Mouse (Mus musculus): ENCODE data around the gene Slco2b1.
"Not testable (repeated sequence)": the region's sequence is repeated elsewhere in the genome, so short reads cannot be mapped to it uniquely, and the experiment has no call there.

The Slco2b1 gene

GRCm38 (mm10) chr7:99711166-99711565, at the start of gene Slco2b1:
Slco2b1 (minus strand) TSS chr7:99711340.
- DNase-seq, result no peak

GRCm38 (mm10) chr7:99739276-99739675, 28.1 kb upstream of the Slco2b1 start:
- no peak for DNase-seq

- DNase-seq, result not testable (repeated sequence)
Measured at GRCm38 (mm10) chr7:99735491-99735890, 24.4 kb upstream of the Slco2b1 start.

DNA sequence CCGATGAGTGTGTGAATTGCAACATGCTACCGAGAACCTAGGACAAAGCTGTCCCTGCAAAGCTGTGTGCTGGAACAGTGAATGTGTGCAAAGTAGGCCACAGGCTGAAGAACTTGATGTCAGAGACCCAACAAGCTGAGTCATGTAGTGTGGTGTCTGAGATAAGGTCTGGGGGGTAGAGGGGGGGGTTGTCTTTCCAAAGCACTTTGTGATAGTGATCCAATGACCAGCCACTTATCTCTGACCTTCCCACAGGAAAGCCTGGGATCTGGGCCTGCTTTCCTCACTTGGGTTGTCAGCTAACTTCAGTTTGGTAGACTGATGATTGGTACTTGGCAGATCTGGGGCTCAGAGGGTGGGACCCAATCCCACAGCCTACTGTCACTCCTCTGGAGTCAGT, 23.5 kb upstream of the Slco2b1 start:
- DNase-seq, result no peak

DNA sequence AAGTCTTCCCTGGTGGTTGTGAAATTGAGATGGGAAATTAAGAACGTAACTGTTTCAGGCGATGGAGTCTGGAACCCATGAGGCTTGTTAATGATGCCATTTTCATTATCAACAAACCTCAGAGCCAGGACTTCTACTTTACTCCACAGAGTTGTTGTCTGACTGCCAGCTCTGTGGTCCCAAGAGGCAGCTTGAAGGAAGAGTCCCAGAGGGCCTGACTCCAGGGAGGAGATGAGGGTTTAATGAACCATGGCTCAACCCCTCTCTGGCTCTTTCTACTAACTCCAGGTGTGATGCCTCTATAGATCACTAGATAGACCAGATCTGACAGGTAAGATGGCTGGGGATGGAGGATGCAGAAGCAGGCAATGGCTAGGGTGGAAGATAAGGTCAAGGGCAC, 18.8 kb upstream of the Slco2b1 start, which contains the start of gene Olfr520:
Gene Olfr520, plus strand, starts transcription at position 301 of the 400 bp plus-strand sequence.
- no peak for DNase-seq

DNA sequence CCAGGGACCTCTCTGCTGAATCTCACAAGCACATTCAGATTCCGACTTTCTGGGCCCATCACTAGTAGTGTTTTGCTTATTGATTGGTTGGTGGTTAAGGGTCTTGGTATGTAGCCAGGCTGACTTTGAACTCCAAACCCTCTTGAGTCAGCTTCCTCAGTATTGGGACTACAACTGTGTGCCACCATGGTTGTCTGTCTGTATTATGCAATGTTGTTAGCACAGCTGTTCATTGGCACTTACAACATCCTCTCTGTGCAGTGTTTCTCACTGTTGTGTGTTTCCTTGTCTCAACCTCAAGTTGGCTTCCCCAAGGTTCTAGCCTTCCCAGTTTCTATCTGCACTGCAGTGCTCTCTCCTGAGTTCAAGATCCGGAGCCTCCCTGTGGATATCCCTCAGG, 5.4 kb upstream of the Slco2b1 start:
- DNase-seq, result no peak

- DNase-seq, result no peak
Measured at GRCm38 (mm10) chr7:99712431-99712830, 1.3 kb upstream of the Slco2b1 start.

DNA sequence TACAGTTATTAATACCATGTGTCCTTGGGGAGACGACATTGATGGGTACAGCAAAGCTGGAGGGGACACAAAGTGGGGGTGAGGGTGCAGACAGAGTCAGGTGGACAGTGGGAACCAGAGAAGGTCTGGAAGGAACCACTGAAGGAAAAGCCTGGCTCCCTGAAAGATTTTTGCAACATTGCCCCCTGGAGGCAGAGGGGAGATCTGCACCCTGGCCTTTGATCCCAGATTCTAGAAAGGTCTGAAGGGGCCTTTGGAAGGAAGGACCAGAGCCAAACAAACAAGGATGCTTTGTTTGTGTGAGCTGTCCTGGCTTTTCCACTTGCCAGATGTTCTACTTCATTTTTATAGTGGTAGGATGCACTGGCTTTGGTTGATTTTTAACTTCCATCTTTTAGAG, 664 bp downstream of the Slco2b1 start:
- DNase-seq, result peak; percentile 42

DNA sequence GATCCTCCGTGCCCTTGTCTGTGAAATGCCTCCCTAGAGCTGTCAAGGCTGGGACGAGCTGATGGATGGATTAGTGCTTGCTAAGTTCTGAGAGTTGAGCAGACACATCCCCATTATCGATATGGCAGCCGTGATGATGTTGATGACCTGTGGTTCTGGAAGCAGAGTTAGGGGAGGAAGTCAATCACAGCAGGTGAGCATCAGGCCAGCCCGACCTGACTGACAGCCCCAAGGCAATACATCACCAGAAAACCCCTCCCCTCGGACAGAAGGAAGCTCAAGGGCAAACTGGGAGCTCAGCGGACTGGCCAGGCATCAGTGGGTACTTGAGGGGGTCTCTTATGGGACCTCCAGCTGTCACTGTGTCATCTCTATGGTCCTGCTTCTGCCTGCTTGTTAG, 1.1 kb downstream of the Slco2b1 start:
- DNase-seq, result no peak

DNA sequence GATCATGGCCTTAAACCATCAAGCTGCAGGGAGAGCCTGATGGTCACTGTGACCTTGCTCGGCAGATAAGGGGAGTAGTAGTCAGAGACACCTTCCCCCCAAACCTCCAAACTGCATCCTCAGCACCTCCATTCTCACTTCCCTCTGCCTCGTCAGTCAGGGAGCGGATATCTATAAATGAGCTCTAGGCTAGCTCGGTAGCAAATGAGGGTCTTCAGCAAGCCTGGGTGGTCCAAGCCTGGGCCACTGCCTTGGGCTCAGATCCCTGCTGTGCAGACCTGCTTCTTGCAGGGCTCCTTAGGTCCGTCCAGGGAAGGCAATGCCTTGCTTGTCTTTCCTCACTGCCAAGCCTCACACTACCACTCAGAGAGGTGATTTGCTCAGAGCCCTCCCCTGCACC, 2.4 kb downstream of the Slco2b1 start:
- no peak for DNase-seq

DNA sequence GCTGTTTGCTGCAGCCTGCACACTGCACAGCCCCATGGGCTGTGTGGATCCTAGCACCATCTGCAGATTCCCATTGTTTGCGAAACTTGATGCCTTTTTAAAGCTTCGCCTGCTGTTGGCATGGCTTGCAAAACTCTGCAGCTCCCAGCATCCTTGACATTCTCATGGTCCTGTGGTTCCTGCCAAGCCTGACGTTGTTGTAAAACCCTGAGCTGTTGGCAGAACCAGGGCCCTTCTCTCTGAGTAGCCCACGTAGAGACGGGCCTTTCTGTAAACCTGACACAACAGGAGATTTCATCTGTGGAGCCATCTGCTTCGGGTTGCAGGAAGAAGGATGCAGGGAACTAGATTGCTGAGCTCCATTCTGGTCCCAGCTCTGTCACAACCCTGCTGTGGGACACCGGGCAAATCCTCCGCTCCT, 2.8 kb downstream of the Slco2b1 start:
- no peak for DNase-seq

DNA sequence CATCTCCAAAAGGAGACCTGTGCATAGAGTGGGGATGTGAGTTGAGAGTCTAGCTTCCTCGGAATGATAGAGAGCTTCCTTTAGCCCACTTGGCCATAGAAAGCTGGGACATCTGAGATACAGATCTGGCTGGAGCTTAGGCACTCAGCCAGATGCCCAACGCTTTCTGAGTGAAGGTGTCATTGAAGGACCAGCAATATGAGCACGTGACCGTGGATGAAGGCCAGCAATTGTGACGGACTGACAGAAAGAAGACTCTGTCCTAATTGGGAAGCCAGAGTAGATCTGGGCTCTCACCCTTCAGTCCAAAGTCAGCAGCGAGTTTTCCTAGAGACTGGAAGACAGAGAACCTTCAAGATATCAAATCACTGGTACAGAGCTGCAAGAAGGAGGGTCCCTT, 3.5 kb downstream of the Slco2b1 start:
- no peak for DNase-seq

DNA sequence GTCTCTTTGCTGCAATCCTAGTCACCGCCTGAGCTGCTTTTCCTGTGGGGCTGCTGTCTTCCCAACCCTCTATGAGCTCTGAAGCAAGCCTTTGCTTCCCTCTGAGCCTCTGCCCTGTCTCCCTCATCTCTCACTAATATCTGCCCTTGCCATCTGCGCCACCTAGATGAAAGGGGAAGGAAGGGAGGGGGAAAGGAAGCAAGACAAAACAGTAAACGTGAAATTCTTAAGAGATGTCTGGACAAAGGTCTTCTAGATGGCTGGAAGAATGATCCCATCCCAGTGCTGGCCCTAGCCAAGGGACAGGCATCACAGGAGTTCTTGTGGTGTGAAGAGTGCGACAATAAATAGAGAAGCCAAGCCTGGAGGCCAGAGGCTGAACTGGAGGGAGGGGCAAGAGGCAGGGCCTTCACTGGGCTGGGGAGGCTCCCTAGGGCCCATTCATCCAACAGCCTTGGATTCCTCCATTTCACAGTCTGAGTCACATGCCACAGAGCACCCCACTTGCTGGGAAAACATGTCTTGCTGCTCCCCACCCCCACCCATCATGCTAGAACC, 4.0 kb downstream of the Slco2b1 start:
- no peak for DNase-seq

- no peak for DNase-seq
Measured at GRCm38 (mm10) chr7:99706341-99707037, 4.7 kb downstream of the Slco2b1 start.

DNA sequence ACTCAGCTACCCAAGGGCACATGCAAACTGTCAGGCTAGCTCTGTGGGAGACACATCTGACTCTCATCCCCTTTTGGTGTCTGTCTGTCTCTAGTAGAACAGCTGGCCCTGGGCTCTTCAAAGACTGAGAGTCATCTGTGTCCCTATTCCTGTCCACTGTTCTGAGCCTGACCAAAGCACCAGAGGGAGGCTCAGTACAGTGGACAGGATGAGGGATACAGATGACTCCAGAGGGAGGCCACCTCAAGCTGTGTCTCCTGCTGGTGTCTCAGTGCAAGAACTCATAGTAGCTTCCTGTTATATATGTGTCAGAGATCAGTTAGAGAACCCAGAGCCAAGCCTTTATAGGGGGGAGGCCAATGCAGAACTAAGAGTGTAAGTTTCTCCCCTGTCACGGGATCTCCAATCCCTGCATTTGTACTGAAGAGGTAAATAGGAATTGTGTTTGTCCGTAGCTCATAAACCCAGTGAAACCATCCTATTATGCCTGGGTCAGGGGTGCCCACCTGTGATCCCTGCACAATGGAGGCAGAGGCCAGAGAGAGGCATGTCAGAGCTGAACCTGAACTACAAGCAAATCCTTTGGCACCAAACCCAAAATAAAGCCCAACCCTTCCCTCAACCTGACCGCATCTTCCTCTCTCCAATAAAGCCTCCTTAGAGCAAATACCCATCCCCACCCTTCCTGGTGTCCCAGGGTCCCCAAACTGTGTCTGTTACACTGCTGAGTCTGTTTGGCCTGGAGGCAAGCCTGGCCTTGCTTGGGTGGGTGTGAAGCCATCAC, 6.2 kb downstream of the Slco2b1 start:
- DNase-seq, result no peak

- DNase-seq, result no peak
Measured at GRCm38 (mm10) chr7:99702201-99702600, 8.9 kb downstream of the Slco2b1 start.

- no peak for DNase-seq
Measured at GRCm38 (mm10) chr7:99700641-99701040, 10.5 kb downstream of the Slco2b1 start.

GRCm38 (mm10) chr7:99699709-99700151, 11.4 kb downstream of the Slco2b1 start:
- DNase-seq, result no peak

GRCm38 (mm10) chr7:99699106-99699505, 12.0 kb downstream of the Slco2b1 start:
- DNase-seq, result no peak

DNA sequence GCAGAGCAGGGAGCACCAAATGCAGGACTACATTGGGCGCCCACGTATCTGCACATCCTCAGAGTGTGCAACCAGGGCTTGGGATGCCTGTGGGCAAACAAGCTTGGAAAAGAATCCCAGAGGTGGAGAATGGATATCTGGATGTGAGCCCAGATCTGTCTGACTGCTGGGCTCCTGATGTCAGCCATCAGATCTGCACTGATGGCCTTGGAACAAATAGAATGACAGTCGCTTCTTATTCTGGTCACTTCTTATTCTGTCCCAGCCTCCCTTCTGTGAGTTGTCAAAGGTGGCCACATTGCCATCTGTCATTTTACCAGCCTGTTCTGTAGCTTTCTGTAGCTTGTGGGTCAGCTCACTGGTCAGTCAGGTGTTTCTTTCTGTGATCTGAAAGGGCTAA, 12.6 kb downstream of the Slco2b1 start:
- no peak for DNase-seq

GRCm38 (mm10) chr7:99695471-99696057, 15.6 kb downstream of the Slco2b1 start:
- no peak for DNase-seq

DNA sequence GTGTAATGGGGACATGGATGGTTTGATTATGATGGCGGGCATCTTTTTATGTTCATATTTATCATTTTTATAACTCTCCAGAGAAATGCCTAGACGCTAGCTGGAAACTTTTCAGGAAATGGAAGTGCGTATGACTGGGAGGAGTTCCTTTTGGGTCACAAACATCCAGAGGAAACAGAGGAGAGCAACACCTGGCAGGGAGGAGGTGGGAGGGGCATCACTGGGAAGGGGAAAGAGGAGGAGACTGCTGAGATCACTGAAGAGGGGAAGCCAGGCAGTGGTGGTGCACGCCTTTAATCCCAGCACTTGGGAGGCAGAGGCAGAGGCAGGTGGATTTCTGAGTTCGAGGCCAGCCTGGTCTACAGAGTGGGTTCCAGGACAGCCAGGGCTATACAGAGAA, 16.7 kb downstream of the Slco2b1 start:
- not testable (repeated sequence) for DNase-seq

DNA sequence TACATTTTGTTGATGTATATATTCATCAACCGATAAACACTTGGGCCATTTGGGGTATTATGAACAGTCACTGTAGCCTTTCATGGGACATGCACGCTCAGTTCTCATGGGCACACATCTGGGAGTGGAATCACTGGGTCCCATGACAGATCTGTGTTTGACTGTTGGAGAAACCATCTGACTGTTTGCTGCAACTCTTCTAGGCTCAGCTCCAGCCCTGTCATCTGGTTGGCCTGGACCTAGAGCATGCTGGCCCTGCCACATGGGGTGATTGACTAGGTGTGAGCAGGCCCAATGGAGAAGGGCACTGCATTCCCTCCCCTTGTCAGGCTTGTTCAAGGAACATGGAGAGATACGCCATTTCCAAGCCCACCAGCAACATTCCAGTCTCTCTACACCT, 17.2 kb downstream of the Slco2b1 start:
- DNase-seq, result no peak

DNA sequence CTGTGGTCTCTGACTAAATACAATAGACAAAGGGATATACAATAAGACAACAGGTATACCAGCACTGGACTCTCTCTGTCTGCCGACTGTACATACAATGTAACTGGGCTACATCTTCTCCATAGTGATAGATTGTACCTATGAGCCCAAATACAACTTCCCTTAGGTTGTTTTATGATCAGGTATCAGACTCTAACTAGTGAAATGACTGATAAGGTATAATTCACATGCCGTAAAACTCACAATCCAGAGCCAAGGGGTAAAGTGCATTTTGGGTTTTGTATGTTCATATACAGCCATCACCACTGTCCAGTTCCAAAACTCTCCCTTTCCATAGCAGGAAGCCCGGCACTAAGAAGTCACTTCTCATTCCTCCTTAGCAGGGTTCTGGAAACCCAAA, 17.8 kb downstream of the Slco2b1 start:
- DNase-seq, result no peak
